Mouse (Mus musculus) liver, embryonic 11.5 days (tissue): ENCODE data around the gene Hist1h3c. TPM values are rescaled to one million over a fixed set of nuclear protein-coding genes. Genes with fewer than 3 reads are reported as not detected.
"Not testable (repeated sequence)": the region's sequence is repeated elsewhere in the genome, so short reads cannot be mapped to it uniquely, and the experiment has no call there.

Experiments
- ATAC-seq: fragments of 200-750 bp; cut with Nextera tagmentation; replicated peaks from 2 replicates; pipeline ENCODE4 v1.8.0; 2017; ENCODE audit warnings: moderate number of reproducible peaks, mild to moderate bottlenecking, moderate TSS enrichment, moderate library complexity; ENCODE audit not compliant: low FRiP score
- DNase-seq: peaks from one replicate; pipeline ENCODE4 v3.0.0-alpha.2; 2017; ENCODE audit warnings: low spot score
- H3K27ac ChIP-seq: fragments of 300-500 bp; sonication (generic); 2 replicates; pipeline ENCODE4 v1.5.1; 2014; ENCODE audit warnings: mild to moderate bottlenecking, low read depth, low read length, control low read depth
- H3K27me3 ChIP-seq: fragments of 300-500 bp; sonication (generic); replicated peaks from 2 replicates; pipeline ENCODE4 v1.6.1; 2014; ENCODE audit warnings: low read length, mixed read lengths; ENCODE audit not compliant: control insufficient read depth, insufficient read depth
- H3K36me3 ChIP-seq: fragments of 300-500 bp; sonication (generic); 2 replicates; pipeline ENCODE4 v1.6.1; 2014; ENCODE audit warnings: mild to moderate bottlenecking, low read length, moderate library complexity, mixed read lengths; ENCODE audit not compliant: control insufficient read depth, insufficient read depth
- H3K4me1 ChIP-seq: fragments of 300-500 bp; sonication (generic); replicated peaks from 2 replicates; pipeline ENCODE4 v1.6.1; 2014; ENCODE audit warnings: low read length, mixed read lengths; ENCODE audit not compliant: control insufficient read depth, insufficient read depth
- H3K4me2 ChIP-seq: fragments of 300-500 bp; sonication (generic); 2 replicates; pipeline ENCODE4 v1.6.1; 2014; ENCODE audit warnings: mild to moderate bottlenecking, control low read depth, moderate library complexity
- H3K4me3 ChIP-seq: fragments of 300-500 bp; sonication (generic); 2 replicates; pipeline ENCODE4 v1.5.1; 2014; ENCODE audit warnings: low read depth, low read length, control low read depth
- H3K9ac ChIP-seq: fragments of 300-500 bp; sonication (generic); 2 replicates; pipeline ENCODE4 v1.6.1; 2014; ENCODE audit warnings: low read depth, low read length, control low read depth
- H3K9me3 ChIP-seq: fragments of 300-500 bp; sonication (generic); 2 replicates; pipeline ENCODE4 v1.6.1; 2016; ENCODE audit warnings: low read length, inconsistent platforms, mixed read lengths; ENCODE audit not compliant: control insufficient read depth
- WGBS: fragments of 180-500 bp; shearing (Covaris S2); extraction: QIAGEN DNeasy Blood & Tissue Kit; methylation state at CpG from one replicate; pipeline ENCODE4 v1.1.7; 2014; 5-methylcytosine and 5-hydroxymethylcytosine counted together
- polyA plus RNA-seq: library from polyadenylated mRNA; unstranded; fragments of >200 nt; fragmentation: Nextera tagmentation; extraction: Ambion mirVana; gene quantifications from 2 replicates; pipeline ENCODE4 v1.2.1, GENCODE M21; 2014

The Hist1h3c gene
- polyA plus RNA-seq, 1 experiment from 2014 or later: 6.7 TPM

- no peak overlapping the region; the same call in none of the 2 replicates for H3K27ac ChIP-seq
- H3K9me3 ChIP-seq: no peaks in the 10 kb centered on the region
- 58% methylated on average over 4 of the region's 4 CpGs for WGBS
- peak; percentile 71; the same call in 1 of the 2 replicates for ATAC-seq
- no peak overlapping the region for H3K4me2 ChIP-seq
- H3K4me3 ChIP-seq: no peak overlapping the region
- peaks cover 24% of the 10 kb centered on the region for H3K4me1 ChIP-seq
- no peak for DNase-seq
- H3K27me3 ChIP-seq: no peaks in the 10 kb centered on the region
- H3K36me3 ChIP-seq: no peaks in the 10 kb centered on the region
- H3K9ac ChIP-seq: no peak overlapping the region
Measured at GRCm38 (mm10) chr13:23724239-23724638, 21.2 kb downstream of the Hist1h3c start.

- not testable (repeated sequence) for ATAC-seq, H3K36me3 ChIP-seq
Measured at GRCm38 (mm10) chr13:23717593-23718245, 27.7 kb downstream of the Hist1h3c start.

GRCm38 (mm10) chr13:23717176-23717575, 28.2 kb downstream of the Hist1h3c start:
- H3K27me3 ChIP-seq: no peaks in the 10 kb centered on the region
- ATAC-seq (no peak), DNase-seq (no peak)
- H3K36me3 ChIP-seq: no peaks in the 10 kb centered on the region
- 0 out of 2 replicates have a peak, but pooled peaks cover 4% of the 10 kb centered on the region for H3K4me1 ChIP-seq
- H3K9ac ChIP-seq: no peak overlapping the region
- H3K4me3 ChIP-seq: no peak overlapping the region
- no peak overlapping the region for H3K27ac ChIP-seq
- no peaks in the 10 kb centered on the region for H3K9me3 ChIP-seq
- H3K4me2 ChIP-seq: no peak overlapping the region
- WGBS: 50% methylated on average over 11 of the region's 11 CpGs

More at GRCm38 (mm10) chr13:23717593-23718245, 27.7 kb downstream of the Hist1h3c start:
- WGBS: 8% methylated on average over 2 of the region's 2 CpGs
- H3K9ac ChIP-seq, H3K4me3 ChIP-seq, DNase-seq, H3K27me3 ChIP-seq, H3K4me1 ChIP-seq, H3K4me2 ChIP-seq, H3K27ac ChIP-seq, H3K9me3 ChIP-seq: not testable (repeated sequence)

- ATAC-seq: no peak
Measured at GRCm38 (mm10) chr13:23716261-23717042, 28.9 kb downstream of the Hist1h3c start.

GRCm38 (mm10) chr13:23710374-23711089, 34.9 kb downstream of the Hist1h3c start, which contains the start of gene Hfe:
TSS of gene Hfe (minus strand) at chr13:23710854.
- no peak within 1 kb of the TSS for H3K27ac ChIP-seq
- H3K36me3 ChIP-seq: no peaks in the 10 kb centered on the region
- H3K4me1 ChIP-seq: peaks cover 5% of the 10 kb centered on the region; the same call in 1 of the 2 replicates
- H3K4me2 ChIP-seq: peak within 1 kb of the TSS; percentile 71
- peak; percentile 62 for DNase-seq
- peak within 1 kb of the TSS; percentile 41 for H3K4me3 ChIP-seq
- H3K27me3 ChIP-seq: 0 out of 2 replicates have a peak, but pooled peaks cover 4% of the 10 kb centered on the region
- ATAC-seq: 0 out of 2 replicates have a peak, but pooled peaks have one; percentile 47
- 2% methylated on average over 17 of the region's 17 CpGs for WGBS
- peak within 1 kb of the TSS; percentile 63 for H3K9ac ChIP-seq
- no peaks in the 10 kb centered on the region for H3K9me3 ChIP-seq

More at GRCm38 (mm10) chr13:23716261-23717042, 28.9 kb downstream of the Hist1h3c start:
- 43% methylated on average over 5 of the region's 5 CpGs for WGBS
- H3K9ac ChIP-seq: no peak overlapping the region
- no peaks in the 10 kb centered on the region for H3K36me3 ChIP-seq
- H3K27me3 ChIP-seq: no peaks in the 10 kb centered on the region
- H3K4me1 ChIP-seq: 0 out of 2 replicates have a peak, but pooled peaks cover 4% of the 10 kb centered on the region
- H3K4me2 ChIP-seq: no peak overlapping the region
- H3K27ac ChIP-seq: no peak overlapping the region
- no peaks in the 10 kb centered on the region for H3K9me3 ChIP-seq
- no peak overlapping the region for H3K4me3 ChIP-seq
- DNase-seq: no peak

GRCm38 (mm10) chr13:23709714-23710373, 35.6 kb downstream of the Hist1h3c start:
- H3K27me3 ChIP-seq: 0 out of 2 replicates have a peak, but pooled peaks cover 4% of the 10 kb centered on the region
- no peak overlapping the region for H3K27ac ChIP-seq
- peak overlapping the region; percentile 41 for H3K4me3 ChIP-seq
- no peaks in the 10 kb centered on the region for H3K9me3 ChIP-seq
- 38% methylated on average over 14 of the region's 15 CpGs for WGBS
- no peak for DNase-seq
- peak overlapping the region; percentile 71 for H3K4me2 ChIP-seq
- no peak for ATAC-seq
- H3K4me1 ChIP-seq: peaks cover 5% of the 10 kb centered on the region; the same call in 1 of the 2 replicates
- peak overlapping the region; percentile 63 for H3K9ac ChIP-seq
- H3K36me3 ChIP-seq: no peaks in the 10 kb centered on the region

- DNase-seq (peak; percentile 16), ATAC-seq (no peak)
- Histone ChIP-seq H3K9me3 (no peaks in the 10 kb centered on the region), H3K27me3 (0 out of 2 replicates have a peak, but pooled peaks cover 4% of the 10 kb centered on the region), H3K4me1 (peaks cover 5% of the 10 kb centered on the region), H3K4me3 (no peak overlapping the region), H3K4me2 (no peak overlapping the region), H3K9ac (no peak overlapping the region), H3K27ac (no peak overlapping the region), H3K36me3 (no peaks in the 10 kb centered on the region)
- WGBS: 74% methylated on average over 4 of the region's 4 CpGs
Measured at GRCm38 (mm10) chr13:23708654-23709053, 36.7 kb downstream of the Hist1h3c start.

- 77% methylated on average over 4 of the region's 4 CpGs for WGBS
- DNase-seq: peak; percentile 25
- Histone ChIP-seq H3K27ac (no peak overlapping the region), H3K9me3 (no peaks in the 10 kb centered on the region), H3K4me1 (peaks cover 5% of the 10 kb centered on the region), H3K4me2 (no peak overlapping the region), H3K4me3 (no peak overlapping the region), H3K27me3 (0 out of 2 replicates have a peak, but pooled peaks cover 4% of the 10 kb centered on the region), H3K9ac (no peak overlapping the region), H3K36me3 (no peaks in the 10 kb centered on the region)
- ATAC-seq: no peak
Measured at GRCm38 (mm10) chr13:23708041-23708440, 37.4 kb downstream of the Hist1h3c start.
